Mouse (Mus musculus) E14TG2a.4 (cell line): ENCODE measurements around the gene Bri3.

Experiments
- CTCF ChIP-seq: conservative IDR thresholded peaks from 2 replicates; pipeline ENCODE4 v1.5.1; 2014; ENCODE audit warnings: low read length
- NANOG ChIP-seq: IDR thresholded peaks from 2 replicates; pipeline ENCODE4 v1.6.1; 2014; ENCODE audit warnings: borderline replicate concordance, low read length, mixed read lengths
- POU5F1 ChIP-seq: IDR thresholded peaks from 2 replicates; pipeline ENCODE4 v1.6.1; 2014; ENCODE audit warnings: low read length, borderline replicate concordance

DNA sequence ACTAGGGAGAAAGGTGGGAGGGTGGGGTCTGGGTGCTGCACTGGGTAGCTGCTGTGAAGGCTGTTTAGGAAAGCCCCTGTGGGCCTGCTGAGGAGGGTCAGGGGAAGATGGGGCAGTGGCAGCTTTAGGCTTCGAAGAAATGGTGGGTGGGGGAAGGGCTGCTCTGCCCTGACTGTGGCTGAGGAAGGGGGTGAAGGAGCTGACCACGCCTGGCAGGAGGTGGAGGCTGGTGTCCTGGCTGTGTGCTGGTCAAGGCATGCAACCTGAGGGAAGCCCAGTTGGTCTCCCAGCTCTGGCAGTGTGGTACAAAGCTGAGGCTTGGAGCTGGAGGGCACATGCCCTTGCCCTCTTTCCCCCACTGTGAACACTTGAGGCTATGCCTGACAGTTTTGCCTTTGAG lies 14.4 kb downstream of the Bri3 start:
- TF ChIP-seq CTCF = no peak
- no peak for TF ChIP-seq POU5F1
- TF ChIP-seq NANOG = no peak
